Mouse (Mus musculus) left cerebral cortex, adult 9 months (tissue): Measurements from ENCODE around the gene Snrpb2.

Source experiments
- DNase-seq, 2 experiments: peaks; one replicate each; pipeline ENCODE4 v3.0.0; 2022; ENCODE audit warnings: low spot score in 2 of 2

Snrpb2 gene

DNA sequence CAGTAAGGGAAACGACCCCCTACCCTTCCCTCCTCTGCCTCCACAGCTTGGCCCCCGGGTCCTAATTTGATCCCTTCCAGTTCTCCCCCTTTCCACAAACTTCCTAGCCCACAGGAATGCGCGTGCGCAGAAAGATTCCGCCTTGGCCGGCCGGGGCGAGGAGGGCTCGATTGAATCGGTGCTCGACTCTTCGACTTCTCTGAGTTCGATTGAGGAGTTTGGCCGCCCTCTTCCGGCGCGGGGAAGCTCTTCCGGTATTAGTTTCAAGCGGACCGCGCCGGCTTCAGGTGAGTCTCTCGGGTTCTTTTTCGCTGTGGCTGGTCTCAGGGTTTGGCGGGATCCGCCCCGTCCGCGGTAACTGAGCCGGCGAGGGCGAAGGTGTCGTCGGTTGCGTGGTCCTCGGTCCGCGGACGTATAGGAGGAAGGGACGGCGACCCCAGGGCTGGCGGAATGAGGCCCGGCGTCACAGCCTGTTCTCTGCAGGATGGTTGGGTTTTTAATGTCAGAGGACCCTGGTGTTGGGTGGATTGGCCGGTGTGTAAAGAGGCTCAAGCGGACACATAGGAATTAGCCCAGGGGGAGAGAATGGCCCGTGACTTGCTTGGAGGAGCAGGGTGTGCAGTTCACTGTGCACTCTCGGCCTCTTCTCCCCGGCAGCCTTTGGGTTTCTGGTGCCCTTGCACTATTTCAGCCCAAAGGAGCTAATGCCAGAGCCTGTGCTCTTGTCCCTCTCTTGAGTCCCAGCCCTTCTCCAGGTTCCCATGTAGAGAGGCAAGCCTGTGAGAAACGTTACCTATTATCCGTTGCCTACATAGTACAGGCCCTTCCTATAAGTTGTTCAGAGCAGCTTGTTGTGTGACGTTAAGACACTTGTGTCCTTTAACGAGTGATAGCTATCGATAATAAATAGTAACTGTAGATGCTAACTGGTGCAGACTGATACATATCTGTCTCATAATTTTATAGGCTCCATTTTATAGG is at the start of gene Snrpb2:
Gene Snrpb2, plus strand, starts transcription at position 228 of the 981 bp plus-strand sequence.
- DNase-seq = peak; percentile 58 to 83

DNA sequence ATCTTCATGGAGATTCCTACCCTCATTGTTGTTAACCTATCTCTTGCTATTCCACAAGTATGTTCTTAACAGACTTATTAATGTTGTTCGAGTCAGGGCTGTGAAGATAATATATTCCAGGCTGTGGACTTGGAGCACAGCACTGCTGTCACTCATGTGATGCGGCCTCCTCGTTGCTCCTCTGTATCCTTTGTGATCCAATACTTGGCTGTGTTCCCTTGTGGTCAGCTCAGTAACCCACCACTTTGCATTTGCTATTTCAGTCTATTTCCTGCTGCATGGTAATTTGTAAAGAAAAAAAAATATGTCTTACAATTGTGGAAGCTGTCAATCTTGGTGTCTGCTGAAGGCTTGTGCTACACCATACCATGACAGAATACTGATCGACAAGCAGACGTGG is 49.8 kb upstream of the Snrpb2 start:
- DNase-seq = no peak

DNA sequence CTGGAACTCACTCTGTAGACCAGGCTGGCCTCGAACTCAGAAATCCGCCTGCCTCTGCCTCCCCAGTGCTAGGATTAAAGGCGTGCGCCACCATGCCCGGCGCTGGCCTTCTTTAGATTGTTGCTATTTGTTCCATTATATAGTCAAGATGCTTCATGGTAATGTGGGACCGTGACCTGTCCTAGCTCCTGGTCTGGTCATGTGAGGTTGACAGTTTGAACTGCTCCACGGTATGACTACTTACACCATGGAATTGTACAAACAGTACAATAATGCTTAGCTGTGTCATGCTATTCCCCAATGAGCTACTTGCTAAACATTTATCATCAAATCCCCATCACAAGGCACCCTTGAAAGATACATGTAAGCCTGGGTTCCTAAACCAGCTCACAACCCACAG is 44.8 kb upstream of the Snrpb2 start:
- no peak for DNase-seq

DNA sequence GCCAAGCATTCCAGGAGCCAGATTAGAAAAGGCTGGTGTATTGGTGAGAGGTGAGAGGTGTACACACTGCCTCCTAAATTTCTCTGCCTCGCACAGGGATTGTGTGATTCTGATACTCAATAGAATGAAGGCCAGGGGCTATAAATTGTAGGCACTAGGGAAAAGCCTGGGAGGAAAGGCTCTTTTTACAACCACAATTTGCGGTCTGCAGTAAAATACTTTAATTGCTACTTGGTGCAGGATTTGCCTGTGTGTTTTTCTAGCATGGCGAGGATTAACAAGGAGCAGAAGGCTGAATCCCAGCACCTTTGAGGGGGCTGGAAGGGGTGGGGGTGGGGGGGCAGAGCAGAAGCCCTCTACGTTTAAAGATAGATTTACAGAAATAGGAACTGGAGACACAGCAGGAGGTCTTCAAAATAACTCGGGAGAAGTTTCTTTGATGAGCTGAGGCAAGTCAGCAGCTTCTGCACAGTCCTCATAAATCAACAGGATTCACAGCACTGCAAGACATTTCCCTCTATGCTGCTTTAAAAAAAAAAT is 44.2 kb upstream of the Snrpb2 start:
- no peak for DNase-seq

DNA sequence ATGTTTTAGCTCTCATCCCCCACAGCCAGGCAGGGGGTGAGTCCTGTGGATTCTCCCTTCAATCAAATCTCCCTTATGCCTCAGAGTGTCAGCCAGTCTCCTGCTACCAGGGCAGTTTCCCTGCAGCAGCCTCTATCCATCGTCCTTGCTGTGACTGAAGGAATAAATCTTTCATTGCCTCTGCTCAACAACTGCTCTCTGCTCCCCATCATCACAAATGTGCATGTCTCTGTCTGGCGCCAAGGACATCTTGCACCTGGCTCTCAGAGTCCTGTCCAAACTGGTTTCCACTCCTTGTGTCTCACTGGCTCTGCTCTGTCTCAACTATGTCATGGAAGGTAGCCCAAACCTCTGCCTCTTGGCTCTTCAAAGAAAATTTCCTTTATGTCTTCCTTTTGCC is 43.1 kb upstream of the Snrpb2 start:
- no peak for DNase-seq

DNA sequence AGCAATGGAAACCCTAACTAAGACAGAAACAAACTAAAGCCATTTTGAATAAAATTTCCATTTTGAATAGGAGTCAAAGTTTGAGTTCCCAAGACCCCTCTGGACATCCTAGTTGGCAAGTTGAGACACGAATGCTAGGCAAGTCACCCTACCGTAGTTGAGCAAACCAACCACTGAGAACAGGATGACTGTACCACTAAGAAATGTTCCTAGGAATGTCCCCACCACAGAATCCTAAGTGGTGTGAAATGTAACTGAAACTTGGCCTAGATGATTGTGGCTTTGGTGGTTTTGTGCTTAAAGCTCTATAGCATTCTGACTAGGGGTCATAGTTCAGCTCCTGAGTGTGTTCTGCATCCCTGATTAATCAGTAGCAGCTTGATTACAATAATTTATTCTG is 39.5 kb upstream of the Snrpb2 start:
- no peak for DNase-seq

DNA sequence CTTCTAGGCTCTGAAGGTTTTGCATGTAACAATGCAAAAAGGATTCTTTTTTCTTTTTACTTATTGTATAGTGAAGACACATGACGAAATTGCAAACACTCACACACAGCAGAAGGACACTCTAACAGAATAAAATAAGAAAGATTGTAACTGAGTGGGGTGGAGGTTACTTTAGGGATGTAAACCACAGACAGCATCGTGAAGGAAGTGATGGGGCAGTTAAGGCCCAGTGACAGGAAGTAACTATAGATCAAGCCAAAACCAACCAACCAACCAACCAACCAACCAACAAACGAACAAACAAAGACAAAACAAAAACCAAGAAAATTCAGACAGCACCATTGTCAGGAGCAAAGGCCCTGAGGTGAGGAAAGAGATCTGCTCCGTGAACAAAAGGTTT is 38.6 kb upstream of the Snrpb2 start:
- DNase-seq = no peak

DNA sequence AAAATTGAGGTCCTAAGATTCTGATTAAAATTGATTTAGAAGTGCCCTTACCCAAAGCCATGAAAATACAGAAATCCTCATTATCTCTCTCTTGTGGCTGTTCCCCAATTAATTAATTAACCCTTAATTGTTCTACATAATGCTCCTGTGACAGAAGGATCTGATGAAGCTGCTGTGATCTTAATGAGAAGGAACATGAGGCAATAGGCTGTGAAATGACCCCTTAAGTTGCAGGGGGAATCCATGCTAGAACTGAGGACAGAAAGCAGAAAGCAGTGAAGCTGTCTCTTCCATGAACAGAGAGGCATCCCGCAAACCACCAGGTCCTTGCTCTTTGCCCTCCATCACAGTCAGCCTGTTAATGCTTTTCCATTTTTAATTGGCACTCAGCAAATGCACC is 31.6 kb upstream of the Snrpb2 start:
- no peak for DNase-seq

DNA sequence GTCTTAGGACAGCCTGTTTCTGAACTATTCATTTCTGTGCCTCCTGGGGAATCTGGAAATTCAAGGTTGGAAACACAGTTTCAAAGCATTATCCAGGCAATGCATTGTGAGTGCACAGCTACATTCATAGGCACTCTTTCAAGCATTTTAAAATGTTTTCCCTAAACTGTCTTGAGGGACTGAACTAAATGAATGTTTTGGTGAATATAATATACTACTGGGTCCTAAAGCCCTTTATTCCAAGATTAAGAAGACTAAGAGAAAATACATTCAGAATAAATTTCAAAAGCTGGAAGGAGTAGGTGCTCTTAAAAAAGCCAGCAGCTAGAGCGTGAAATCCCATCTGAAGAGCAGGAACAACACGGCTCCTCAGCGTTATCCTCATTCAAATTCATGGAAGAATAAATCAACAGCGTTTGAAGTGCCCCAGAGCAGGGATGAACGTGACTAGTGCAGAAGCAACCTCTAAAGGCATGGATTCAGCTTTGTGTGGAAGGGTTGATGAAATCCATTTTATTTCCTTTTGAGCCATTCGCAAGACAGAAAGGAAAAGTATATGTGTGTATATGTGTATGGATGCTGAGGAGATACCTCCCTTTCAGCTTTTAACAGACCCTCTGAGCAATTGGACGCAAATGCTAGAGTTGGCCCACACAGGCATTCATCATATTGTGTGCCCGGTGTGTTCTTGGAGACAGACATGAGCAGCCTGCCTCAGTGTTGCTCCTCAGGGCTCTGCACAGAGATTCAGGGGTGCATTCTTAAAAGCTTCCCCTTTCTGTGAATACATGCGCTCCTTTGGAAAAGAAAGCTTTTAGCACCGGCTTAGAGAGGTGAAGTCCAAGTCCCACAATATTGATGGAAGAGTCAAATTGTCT is 30.2 kb upstream of the Snrpb2 start:
- DNase-seq = no peak

DNA sequence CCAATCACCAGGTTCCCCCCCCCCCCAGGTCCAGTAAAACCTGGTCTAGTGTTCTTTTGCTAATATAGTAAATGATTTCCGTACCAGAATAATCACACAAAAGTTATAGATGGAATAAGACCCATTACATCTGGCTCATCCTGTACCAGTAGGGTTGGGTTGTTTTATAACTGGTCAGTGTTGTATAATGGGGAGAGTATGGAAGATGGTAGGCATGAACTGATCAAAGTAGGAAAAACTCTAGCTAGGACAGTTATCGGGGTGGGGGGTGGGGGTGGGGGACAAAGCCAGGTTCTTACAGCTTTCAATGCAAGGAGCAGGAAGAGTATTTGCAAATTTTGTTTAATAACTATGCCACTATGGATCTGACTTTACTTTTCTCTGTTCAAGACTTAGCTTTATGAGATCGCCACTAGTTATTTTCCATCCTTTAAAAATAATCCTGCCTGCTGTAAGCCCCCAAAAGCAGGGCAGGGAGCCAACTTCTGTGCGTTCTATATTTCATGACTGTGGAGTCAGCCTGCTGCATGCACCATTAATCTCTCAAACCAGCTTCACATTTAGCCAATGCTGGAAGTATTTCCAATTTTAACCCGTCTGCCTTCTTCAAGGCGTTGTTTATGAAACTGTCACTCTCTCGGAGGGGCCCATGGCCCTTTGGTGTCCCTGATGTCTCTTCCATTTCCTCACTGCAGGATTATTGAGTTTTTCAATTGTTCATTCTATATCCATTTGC is 28.3 kb upstream of the Snrpb2 start:
- DNase-seq = no peak

DNA sequence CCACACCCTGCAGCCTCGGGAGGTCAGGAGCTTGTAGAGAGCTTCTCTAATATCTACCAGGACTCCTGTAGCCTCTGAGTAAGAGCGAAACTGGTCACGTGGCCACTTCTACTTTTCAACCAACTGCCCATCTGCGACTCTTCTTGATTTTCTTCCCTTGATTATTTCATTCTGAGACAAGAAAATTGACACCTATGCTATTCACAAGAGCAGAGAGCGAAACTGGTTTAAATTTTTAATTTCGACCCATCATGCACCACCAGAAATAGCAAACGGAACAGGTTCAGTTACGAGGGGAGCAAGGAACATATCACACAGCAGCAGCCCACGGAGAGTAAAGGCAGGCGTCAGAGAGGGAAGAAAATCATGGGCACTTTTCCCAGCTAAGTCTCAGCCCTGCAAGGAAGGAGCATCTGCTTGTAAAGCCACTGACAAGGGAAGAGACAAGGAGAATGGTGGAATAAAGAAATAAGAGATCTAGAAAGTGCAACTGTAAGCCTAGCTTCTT is 27.7 kb upstream of the Snrpb2 start:
- DNase-seq = peak in 1 of 2 experiments; percentile 52

DNA sequence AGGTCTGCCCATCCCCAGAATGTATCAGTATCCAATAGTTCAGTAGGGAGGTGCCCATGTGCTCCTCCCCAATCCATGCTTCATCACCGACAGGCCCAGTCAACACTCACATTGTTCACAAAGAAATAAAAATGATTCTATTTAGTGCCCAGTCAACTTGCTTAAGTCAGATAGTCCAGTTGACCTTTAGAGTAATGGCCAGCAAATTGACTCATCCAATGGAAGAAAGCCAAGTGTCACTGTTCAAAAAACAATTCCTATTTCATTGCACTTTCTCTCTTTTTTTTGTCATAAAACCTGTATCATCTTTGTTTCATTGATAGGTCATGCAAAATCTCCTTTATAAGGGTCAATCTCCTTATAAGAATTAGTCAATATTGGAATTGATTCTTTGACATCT is 21.2 kb upstream of the Snrpb2 start:
- DNase-seq = no peak

DNA sequence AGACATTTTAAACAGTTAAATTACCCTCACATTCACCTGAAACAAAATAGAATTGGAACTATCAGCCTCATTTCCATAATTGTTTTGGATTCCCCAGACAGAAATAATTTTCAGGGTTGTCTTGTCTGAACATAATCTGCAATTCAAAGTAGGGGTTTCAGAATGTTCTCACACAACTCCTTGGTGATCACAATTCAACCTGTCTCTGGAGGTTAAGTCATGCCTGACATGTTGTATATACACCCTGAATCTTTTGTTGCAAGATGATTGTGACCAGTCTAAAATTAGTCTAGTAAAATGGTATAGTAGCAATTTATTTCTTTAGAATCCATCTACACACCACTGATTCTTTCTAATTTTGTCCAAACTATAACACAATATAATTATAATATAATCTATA is 7.6 kb upstream of the Snrpb2 start:
- DNase-seq = no peak

DNA sequence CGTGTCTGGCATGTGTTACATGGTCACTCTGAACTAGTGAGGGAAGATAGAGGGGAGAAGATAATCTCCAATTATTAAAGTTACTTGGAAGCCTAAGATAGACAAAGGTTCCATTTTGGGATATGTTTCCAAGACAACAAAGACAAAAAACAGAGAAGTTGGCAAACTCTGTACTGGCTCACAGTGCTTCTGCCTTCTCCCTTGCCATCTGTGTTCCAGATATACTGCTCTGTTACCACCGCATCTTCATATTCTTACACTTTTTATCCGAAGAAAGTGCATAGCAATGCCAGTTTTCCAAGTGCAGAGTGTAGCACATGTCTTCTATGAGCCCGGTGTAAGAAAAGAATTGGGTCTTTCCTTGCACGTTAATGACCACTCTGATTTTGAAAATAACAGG is 6.1 kb upstream of the Snrpb2 start:
- peak; percentile 47 to 52 for DNase-seq

DNA sequence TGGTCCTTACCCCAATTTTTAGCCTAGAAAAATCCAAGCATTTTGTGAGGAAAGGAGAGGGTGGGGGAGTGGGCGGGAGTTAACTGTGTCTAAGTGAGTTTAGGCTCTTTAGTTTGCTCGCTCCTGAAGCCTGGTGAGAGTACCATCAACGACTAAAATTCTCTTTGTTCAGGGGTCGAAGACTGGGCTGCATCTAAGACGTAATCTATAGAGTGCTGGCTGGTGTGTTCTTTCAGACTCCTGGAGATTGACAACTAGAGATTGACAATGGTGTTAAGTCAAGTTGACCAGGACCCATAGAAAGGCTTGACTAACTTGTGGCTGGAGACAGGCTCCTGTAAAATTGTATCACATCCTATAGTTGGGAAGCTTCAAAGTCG is 417 bp upstream of the Snrpb2 start:
- DNase-seq = no peak

DNA sequence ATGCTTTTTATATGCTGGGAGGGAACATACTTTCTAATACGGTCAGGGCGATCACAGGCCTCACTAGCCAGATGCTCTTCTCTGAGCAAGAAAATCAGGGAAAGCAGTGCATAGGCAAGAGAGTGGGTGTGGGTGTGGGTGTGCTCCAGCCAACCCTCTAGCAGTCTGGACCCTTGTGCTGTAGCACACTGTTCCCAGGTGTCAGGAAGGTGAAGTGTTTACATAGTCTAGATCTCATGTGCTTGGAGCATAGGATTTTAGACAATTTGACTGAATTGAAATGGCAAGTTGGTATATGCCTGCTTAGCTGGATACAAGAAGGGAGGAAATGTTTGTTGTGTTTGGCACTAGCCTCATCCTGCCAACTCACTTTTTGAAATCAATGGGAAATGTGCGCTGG is 3.1 kb downstream of the Snrpb2 start:
- DNase-seq = no peak

DNA sequence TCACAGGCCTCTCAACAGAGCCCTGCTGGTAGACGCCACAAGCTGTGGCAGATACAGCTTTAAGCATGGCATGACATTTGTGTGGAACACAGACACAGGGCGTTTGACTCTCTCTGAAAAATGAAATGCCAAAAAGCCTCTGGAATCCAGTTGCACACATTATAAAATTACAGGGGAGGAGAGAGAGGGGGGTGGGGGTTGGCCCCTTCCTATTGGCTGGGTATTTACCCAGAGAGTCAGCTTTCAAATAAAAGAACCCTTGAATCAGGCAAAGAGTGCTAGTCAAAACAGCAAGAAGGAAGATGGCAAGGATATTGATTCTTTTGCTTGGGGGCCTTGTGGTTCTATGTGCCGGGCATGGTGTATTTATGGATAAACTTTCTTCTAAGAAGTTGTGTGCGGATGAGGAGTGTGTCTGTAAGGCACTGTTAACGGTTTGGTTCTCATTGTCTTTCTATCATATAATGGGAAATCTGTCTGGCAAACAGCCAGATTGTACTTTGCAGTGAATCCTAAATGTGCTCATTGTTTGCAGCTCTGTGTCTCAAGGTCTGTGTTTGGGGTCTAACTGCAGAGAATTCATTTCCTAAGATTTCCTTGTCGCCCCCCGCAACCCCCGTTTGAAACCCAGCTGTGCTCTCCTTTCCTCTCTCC is 15.5 kb downstream of the Snrpb2 start, which contains the start of gene Otor:
Gene Otor, plus strand, starts transcription at position 276 of the 654 bp plus-strand sequence.
- no peak for DNase-seq

DNA sequence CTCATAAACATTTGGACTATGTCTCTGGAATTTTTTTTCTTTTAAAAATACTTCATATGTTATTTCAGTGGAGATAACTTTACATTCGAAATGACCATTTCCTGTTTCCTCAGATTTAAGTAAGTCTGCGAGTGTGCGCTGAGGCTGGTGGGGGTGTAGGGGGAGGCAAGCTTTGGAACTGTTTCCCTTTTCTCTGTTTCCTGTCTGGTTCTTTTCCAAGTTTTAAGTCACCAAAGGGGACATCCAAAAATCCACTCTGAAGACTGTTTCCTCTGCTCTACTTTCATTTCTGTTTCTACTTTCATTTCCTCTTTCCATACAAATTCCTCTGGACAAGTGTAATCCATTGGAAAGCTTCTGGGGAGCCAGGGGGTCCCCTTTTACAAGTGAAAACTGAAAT is 18.9 kb downstream of the Snrpb2 start:
- DNase-seq = no peak

DNA sequence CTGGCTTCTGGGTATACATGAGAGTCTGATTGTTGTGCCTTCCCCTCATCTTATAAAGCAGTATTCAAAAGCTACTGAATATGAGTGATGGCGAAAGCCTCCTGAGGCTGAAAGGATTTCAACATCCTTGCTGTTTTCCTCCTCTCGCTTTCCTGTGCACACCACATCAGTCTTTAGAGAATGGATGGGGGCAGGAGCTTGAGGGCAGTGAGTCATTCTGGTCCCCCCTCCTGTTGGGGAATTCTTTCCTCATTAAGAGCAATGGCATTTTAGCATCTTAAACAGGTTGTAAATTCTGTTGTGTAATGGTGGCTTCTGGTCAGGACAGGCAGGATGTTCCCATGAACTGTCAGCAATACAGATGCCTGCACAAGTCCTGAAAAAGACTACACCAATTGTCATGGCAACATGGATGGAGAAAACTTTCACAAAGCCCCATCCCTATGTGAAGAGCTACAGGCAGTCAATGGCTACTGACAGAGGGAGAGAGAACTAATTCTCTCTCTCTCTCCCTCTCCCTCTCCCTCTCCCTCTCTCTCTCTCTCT is 22.1 kb downstream of the Snrpb2 start:
- DNase-seq = no peak

DNA sequence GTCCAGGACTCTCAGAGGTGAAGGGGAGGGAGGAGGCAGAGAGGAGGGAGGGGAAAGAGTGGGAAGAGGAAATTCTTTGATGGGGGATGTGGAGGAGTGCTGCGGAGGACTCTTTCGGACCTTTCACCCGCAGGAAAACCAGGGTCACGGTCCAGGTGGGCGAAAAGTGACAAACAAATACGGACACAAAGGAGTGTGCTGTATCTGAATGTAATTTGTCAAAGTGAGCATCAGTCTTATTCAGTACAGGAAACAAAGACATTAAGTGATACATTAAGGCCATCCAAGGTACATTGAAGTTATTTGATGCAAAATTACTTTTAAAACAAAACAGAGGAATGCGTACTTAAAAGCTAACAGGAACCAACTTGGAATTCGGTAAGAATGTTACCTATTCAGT is 27.0 kb downstream of the Snrpb2 start:
- no peak for DNase-seq

DNA sequence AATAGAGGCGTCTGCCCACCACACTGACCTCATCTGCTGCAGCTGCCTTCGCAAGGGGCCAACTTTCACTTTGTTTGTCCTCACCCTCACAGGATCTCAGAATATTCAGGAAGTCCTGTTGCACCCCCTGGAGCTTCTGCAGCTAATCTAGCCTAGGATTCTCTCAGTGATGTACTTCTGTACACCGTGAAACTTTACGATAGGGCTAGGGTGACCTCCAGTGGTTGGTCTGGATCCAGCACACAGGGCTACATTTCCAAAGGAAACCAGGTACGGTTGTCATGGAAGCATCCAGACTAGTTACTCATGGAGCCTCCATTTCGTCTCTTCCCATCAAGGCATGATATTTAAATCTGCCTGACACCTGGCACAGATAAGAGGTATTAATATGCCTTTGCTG is 30.9 kb downstream of the Snrpb2 start:
- DNase-seq = peak; percentile 73 to 93
